Mouse (Mus musculus): ENCODE data around the gene Ugt1a6b. TPM values are rescaled to one million over a fixed set of nuclear protein-coding genes. Genes with fewer than 3 reads are reported as not detected.
"Not testable (repeated sequence)": the region's sequence is repeated elsewhere in the genome, so short reads cannot be mapped to it uniquely, and the experiment has no call there.

The Ugt1a6b gene
- polyA plus RNA-seq, 1 experiment from 2014 or later, result 0.17 TPM

DNA sequence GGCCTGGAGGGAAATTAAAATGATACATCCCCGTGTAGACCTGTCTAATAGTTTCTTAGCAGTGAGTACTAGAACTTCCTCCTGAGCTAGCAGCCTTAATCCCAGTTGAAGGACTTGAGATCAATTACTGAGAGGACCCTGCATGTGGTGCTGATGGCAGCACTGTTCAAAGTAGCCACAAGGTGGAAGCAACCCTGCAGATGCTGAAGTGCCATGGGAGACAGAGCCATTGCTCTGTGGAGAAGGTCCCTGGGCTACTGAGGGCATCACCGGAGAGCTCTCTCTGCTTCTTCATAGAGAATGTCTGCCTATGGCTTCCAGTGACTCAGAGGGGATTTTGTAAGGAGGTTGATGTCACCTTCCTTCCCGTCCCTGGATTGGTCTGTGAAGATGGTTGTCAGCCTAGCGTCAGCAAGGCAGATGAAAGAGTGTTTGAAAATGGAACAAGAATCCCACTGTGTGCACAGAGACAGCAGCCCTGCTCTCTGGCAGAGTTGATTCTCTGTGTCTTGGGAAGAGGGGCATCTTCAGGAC is 22.8 kb downstream of the Ugt1a6b start:
- 71% methylated on average over 4 of the region's 4 CpGs for WGBS
- H3K27me3 ChIP-seq; ATAC-seq (ENCODE audit: insufficient number of reproducible peaks, insufficient read depth, low FRiP score, low TSS enrichment, low read depth): not testable (repeated sequence)

GRCm38 (mm10) chr1:88129091-88129490 is 26.0 kb downstream of the Ugt1a6b start:
- H3K36me3 ChIP-seq, H3K4me2 ChIP-seq, H3K4me1 ChIP-seq: not testable (repeated sequence)

More for the DNA sequence above, 22.8 kb downstream of the Ugt1a6b start:
- not testable (repeated sequence) for H3K27ac ChIP-seq, H3K4me3 ChIP-seq, H3K4me2 ChIP-seq, H3K9me3 ChIP-seq, H3K4me1 ChIP-seq, H3K36me3 ChIP-seq, H3K9ac ChIP-seq

DNA sequence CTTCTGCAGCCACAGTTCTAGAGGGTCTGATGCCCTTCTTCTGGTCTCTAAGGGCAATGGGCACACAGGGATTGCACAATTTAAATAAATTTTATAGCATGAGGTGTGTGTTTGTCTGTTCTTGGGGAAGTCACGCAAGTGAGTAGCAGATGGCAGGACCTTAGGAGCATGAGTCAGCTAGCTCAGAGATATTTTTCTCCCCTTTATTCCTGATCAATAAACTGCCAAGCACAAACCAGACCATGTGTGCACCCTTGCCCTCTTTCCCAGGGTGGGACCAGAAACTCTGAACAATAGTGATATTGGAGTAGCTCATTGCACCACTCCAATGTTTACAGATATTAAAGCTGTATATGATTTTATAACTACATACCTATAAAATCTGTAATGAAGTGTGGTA is 27.2 kb downstream of the Ugt1a6b start:
- H3K4me2 ChIP-seq; H3K27ac ChIP-seq; H3K36me3 ChIP-seq; H3K4me3 ChIP-seq; H3K9me3 ChIP-seq; H3K9ac ChIP-seq; ATAC-seq (ENCODE audit: insufficient number of reproducible peaks, insufficient read depth, low FRiP score, low TSS enrichment, low read depth); H3K27me3 ChIP-seq: not testable (repeated sequence)
- WGBS, result 89% methylated on average over 1 of the region's 1 CpGs
- peaks cover 12% of the 10 kb centered on the region for H3K4me1 ChIP-seq

More at GRCm38 (mm10) chr1:88129091-88129490, 26.0 kb downstream of the Ugt1a6b start:
- not testable (repeated sequence) for H3K4me3 ChIP-seq; H3K9ac ChIP-seq; H3K9me3 ChIP-seq; ATAC-seq (ENCODE audit: insufficient number of reproducible peaks, insufficient read depth, low FRiP score, low TSS enrichment, low read depth); H3K27me3 ChIP-seq; H3K27ac ChIP-seq
- 84% methylated on average over 2 of the region's 2 CpGs for WGBS

DNA sequence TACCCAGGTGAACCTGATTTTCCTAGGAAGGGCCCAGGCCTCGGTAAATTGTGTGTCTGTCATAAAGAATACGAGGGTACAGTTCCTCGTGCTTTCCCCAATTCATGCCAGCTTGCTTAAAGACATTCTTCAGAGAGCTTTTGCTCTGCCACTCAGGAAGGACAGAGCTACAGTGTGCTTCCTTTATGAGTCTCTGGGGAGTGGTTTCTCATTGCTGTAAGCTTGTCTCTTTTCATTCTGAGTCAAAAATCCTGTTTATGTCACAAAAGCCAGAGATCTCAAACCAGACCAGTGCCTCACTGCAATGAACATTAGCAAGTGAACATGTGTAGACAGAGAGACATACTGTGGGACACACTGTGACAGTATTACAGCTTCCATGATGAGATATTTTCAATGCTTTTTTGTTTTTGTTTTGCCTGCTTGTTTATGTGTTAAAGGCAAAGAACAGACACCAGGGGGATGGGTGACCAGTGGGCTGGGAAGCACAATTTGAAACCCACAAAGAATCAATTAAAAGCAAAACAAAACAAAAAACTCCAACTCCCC is 30.9 kb downstream of the Ugt1a6b start:
- H3K9me3 ChIP-seq, result no peaks in the 10 kb centered on the region
- 43% methylated on average over 3 of the region's 3 CpGs for WGBS
- no peaks in the 10 kb centered on the region for H3K27me3 ChIP-seq
- H3K4me3 ChIP-seq, result no peak overlapping the region
- H3K27ac ChIP-seq, result peak overlapping the region; percentile 81
- H3K4me2 ChIP-seq, result no peak overlapping the region
- ATAC-seq (ENCODE audit: insufficient number of reproducible peaks, insufficient read depth, low FRiP score, low TSS enrichment, low read depth), result no peak
- no peaks in the 10 kb centered on the region for H3K36me3 ChIP-seq
- peaks cover 12% of the 10 kb centered on the region for H3K4me1 ChIP-seq
- no peak overlapping the region for H3K9ac ChIP-seq

- WGBS, result 23% methylated on average over 5 of the region's 5 CpGs
- Histone ChIP-seq H3K27ac (peak within 1 kb of the TSS; percentile 81), H3K4me1 (peaks cover 12% of the 10 kb centered on the region)
- H3K9me3 ChIP-seq, H3K4me2 ChIP-seq, H3K9ac ChIP-seq, H3K4me3 ChIP-seq, H3K27me3 ChIP-seq, H3K36me3 ChIP-seq: not testable (repeated sequence)
- peak; percentile 63; the same call in 1 of the 2 replicates for ATAC-seq (ENCODE audit: insufficient number of reproducible peaks, insufficient read depth, low FRiP score, low TSS enrichment, low read depth)
Observed at GRCm38 (mm10) chr1:88134457-88135011, 31.5 kb downstream of the Ugt1a6b start, which contains the start of gene Ugt1a6a. TSS of gene Ugt1a6a (plus strand) at chr1:88134809.

GRCm38 (mm10) chr1:88135229-88135904 is 32.3 kb downstream of the Ugt1a6b start:
- WGBS, result 89% methylated on average over 6 of the region's 6 CpGs
- not testable (repeated sequence) for H3K27ac ChIP-seq; ATAC-seq (ENCODE audit: insufficient number of reproducible peaks, insufficient read depth, low FRiP score, low TSS enrichment, low read depth); H3K9ac ChIP-seq; H3K4me3 ChIP-seq; H3K27me3 ChIP-seq; H3K4me2 ChIP-seq; H3K9me3 ChIP-seq; H3K36me3 ChIP-seq
- H3K4me1 ChIP-seq, result peaks cover 12% of the 10 kb centered on the region

DNA sequence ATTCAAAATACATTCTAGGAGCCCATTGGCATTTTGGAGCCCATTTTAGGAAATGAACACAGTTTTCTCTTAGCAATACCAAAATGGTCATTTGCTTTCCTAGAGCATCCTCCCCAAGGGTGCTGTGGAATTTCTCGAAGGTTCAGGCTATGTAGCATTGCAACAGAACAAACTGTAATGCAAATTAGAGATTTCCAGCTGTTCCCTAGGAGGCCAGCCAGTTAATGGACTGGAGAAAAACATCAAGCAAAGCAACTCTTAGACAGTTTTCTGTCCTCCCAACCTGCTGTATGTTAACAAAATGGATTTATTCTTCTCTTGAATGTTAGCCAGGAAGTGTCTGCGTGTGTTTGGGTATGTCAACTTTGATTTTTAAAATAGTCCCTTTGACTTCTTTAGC is 33.6 kb downstream of the Ugt1a6b start:
- ATAC-seq (ENCODE audit: insufficient number of reproducible peaks, insufficient read depth, low FRiP score, low TSS enrichment, low read depth), result no peak
- no peak overlapping the region for H3K9ac ChIP-seq
- no peaks in the 10 kb centered on the region for H3K36me3 ChIP-seq
- H3K27ac ChIP-seq, result no peak overlapping the region
- no peaks in the 10 kb centered on the region for H3K27me3 ChIP-seq
- WGBS, result 76% methylated on average over 2 of the region's 2 CpGs
- no peak overlapping the region for H3K4me2 ChIP-seq
- H3K4me1 ChIP-seq, result peaks cover 12% of the 10 kb centered on the region
- no peaks in the 10 kb centered on the region for H3K9me3 ChIP-seq
- no peak overlapping the region for H3K4me3 ChIP-seq

DNA sequence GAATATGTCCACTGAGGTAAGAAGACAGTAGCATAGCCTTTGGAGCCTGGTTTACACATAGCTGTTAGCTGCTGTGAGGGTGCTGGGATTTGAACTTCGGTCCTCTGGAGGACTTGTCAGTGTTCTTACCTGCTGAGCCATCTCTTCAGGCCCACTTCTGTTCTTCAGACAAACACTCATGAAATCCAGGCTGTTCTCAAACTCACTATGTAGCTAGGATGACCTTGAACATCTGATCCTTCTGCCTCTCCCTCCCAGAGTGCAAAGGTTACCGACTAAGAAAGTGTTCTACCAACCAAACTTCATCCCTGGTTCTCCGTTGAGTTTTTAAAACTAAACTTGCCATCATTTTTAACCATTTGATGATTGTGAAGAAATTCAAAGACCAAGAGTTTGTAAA is 34.2 kb downstream of the Ugt1a6b start:
- Histone ChIP-seq H3K9ac (no peak overlapping the region), H3K9me3 (no peaks in the 10 kb centered on the region), H3K36me3 (no peaks in the 10 kb centered on the region), H3K27me3 (no peaks in the 10 kb centered on the region), H3K27ac (no peak overlapping the region), H3K4me2 (no peak overlapping the region), H3K4me3 (no peak overlapping the region), H3K4me1 (peaks cover 12% of the 10 kb centered on the region)
- WGBS, result 80% methylated on average over 3 of the region's 3 CpGs
- no peak for ATAC-seq (ENCODE audit: insufficient number of reproducible peaks, insufficient read depth, low FRiP score, low TSS enrichment, low read depth)

DNA sequence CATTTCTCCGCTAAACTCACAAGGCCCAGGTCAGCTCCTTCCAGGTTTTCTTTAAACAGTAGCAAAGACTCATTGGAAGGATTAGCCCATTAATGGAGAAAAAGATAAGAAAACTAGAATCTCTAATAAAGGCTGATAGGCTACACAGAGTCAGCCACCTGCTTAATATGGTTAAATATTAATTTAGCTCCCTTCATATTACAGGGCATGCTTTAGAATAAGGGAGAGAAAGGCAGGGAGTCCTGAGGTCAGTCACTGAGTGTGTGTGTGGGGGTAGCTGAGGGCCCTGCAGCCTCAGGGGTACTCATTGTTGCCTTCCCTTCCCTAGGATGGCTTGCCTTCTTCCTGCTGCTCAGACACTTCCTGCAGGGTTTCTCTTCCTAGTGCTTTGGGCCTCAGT is 35.1 kb downstream of the Ugt1a6b start:
- ATAC-seq (ENCODE audit: insufficient number of reproducible peaks, insufficient read depth, low FRiP score, low TSS enrichment, low read depth), result no peak
- Histone ChIP-seq H3K27ac (no peak overlapping the region), H3K4me2 (no peak overlapping the region), H3K9ac (no peak overlapping the region), H3K27me3 (no peaks in the 10 kb centered on the region), H3K9me3 (no peaks in the 10 kb centered on the region), H3K4me3 (no peak overlapping the region), H3K4me1 (peaks cover 12% of the 10 kb centered on the region), H3K36me3 (no peaks in the 10 kb centered on the region)
- WGBS, result 95% methylated on average over 1 of the region's 1 CpGs

- not testable (repeated sequence) for H3K27me3 ChIP-seq; H3K9me3 ChIP-seq; H3K4me2 ChIP-seq; H3K36me3 ChIP-seq; H3K4me1 ChIP-seq; H3K27ac ChIP-seq; H3K4me3 ChIP-seq; H3K9ac ChIP-seq; ATAC-seq (ENCODE audit: insufficient number of reproducible peaks, insufficient read depth, low FRiP score, low TSS enrichment, low read depth)
- 57% methylated on average over 1 of the region's 1 CpGs for WGBS
Observed at GRCm38 (mm10) chr1:88140492-88140891, 37.4 kb downstream of the Ugt1a6b start.

DNA sequence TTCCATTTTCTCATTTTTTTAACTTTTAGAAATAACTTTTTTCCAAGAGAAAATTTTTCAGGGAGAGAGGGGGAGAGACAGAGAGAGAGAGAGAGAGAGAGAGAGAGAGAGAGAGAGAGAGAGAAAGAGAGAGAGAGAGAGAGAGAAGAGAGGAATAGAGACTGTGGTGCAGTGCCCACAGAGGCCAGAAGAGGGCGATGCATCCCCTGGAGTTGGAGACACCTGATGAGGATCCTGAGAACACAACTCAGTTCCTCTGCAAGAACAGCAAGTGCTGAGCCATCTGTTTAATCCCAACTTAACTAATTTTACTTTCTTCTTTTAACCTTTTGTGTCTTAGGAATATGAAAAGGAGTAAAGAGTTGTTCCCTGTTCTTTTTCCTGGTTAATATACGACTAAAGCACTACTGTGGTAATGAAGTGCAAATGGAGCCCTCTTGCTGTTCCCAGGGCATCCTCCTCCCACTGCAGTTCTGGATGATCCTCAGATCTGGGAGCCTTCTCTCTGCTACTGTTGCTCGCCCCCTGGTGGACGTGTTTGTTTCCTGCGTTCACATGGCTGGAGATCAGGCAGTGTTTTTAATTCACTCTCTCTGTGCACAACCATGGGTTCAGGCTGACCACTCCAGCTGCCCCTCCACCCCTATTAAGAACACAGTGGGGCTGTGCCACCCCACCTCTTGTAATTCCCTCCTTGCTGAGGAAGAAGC is 41.1 kb downstream of the Ugt1a6b start:
- H3K27ac ChIP-seq; ATAC-seq (ENCODE audit: insufficient number of reproducible peaks, insufficient read depth, low FRiP score, low TSS enrichment, low read depth); H3K27me3 ChIP-seq; H3K4me2 ChIP-seq; H3K9ac ChIP-seq; H3K4me3 ChIP-seq; H3K9me3 ChIP-seq; H3K36me3 ChIP-seq; H3K4me1 ChIP-seq: not testable (repeated sequence)
- 3% methylated on average over 5 of the region's 5 CpGs for WGBS

All from embryonic facial prominence, embryonic 13.5 days (tissue).